Mouse (Mus musculus): ENCODE results near the gene Nek5. TPM values are rescaled to one million over a fixed set of nuclear protein-coding genes. Genes with fewer than 3 reads are reported as not detected.

Nek5 gene
- polyA plus RNA-seq, 1 experiment from 2014 or later: not detected

GRCm38 (mm10) chr8:22149643-22150344 is 24.9 kb upstream of the Nek5 start:
- H3K4me2 ChIP-seq (ENCODE audit: low read depth, low read length): no peak overlapping the region
- no peak for ATAC-seq (replicated peaks; ENCODE audit: insufficient number of reproducible peaks, low FRiP score, low TSS enrichment, low read depth)
- no peak for DNase-seq (ENCODE audit: low spot score)

GRCm38 (mm10) chr8:22148367-22148740 is 23.5 kb upstream of the Nek5 start:
- WGBS: 96% methylated on average over 7 of the region's 7 CpGs
- Histone ChIP-seq H3K36me3 (replicated peaks; ENCODE audit: control insufficient read depth, insufficient read depth, low read depth, low read length) (0 out of 2 replicates have a peak, but pooled peaks cover 2% of the 10 kb centered on the region), H3K9me3 (replicated peaks; ENCODE audit: control insufficient read depth, low read length) (no peaks in the 10 kb centered on the region), H3K4me2 (ENCODE audit: low read depth, low read length) (no peak overlapping the region), H3K9ac (replicated peaks; ENCODE audit: low read length) (no peak overlapping the region), H3K27ac (replicated peaks; ENCODE audit: low read depth, low read length) (no peak overlapping the region), H3K27me3 (ENCODE audit: control insufficient read depth, insufficient read depth, low read length) (no peaks in the 10 kb centered on the region), H3K4me1 (ENCODE audit: control insufficient read depth, insufficient read depth, low read length) (no peaks in the 10 kb centered on the region), H3K4me3 (ENCODE audit: low read depth, low read length) (no peak overlapping the region)
- ATAC-seq (replicated peaks; ENCODE audit: insufficient number of reproducible peaks, low FRiP score, low TSS enrichment, low read depth): no peak
- no peak for DNase-seq (ENCODE audit: low spot score)

More at GRCm38 (mm10) chr8:22149643-22150344, 24.9 kb upstream of the Nek5 start:
- H3K36me3 ChIP-seq (replicated peaks; ENCODE audit: control insufficient read depth, insufficient read depth, low read depth, low read length): 0 out of 2 replicates have a peak, but pooled peaks cover 2% of the 10 kb centered on the region
- no peak overlapping the region for H3K4me3 ChIP-seq (ENCODE audit: low read depth, low read length)
- no peaks in the 10 kb centered on the region for H3K9me3 ChIP-seq (replicated peaks; ENCODE audit: control insufficient read depth, low read length)
- no peak overlapping the region for H3K9ac ChIP-seq (replicated peaks; ENCODE audit: low read length)
- H3K27me3 ChIP-seq (ENCODE audit: control insufficient read depth, insufficient read depth, low read length): no peaks in the 10 kb centered on the region
- 94% methylated on average over 11 of the region's 11 CpGs for WGBS
- H3K4me1 ChIP-seq (ENCODE audit: control insufficient read depth, insufficient read depth, low read length): no peaks in the 10 kb centered on the region
- H3K27ac ChIP-seq (replicated peaks; ENCODE audit: low read depth, low read length): no peak overlapping the region

GRCm38 (mm10) chr8:22147706-22148366 is 23.0 kb upstream of the Nek5 start:
- no peaks in the 10 kb centered on the region for H3K4me1 ChIP-seq (ENCODE audit: control insufficient read depth, insufficient read depth, low read length)
- 0 out of 2 replicates have a peak, but pooled peaks cover 2% of the 10 kb centered on the region for H3K36me3 ChIP-seq (replicated peaks; ENCODE audit: control insufficient read depth, insufficient read depth, low read depth, low read length)
- H3K9me3 ChIP-seq (replicated peaks; ENCODE audit: control insufficient read depth, low read length): no peaks in the 10 kb centered on the region
- WGBS: 69% methylated on average over 9 of the region's 9 CpGs
- H3K27me3 ChIP-seq (ENCODE audit: control insufficient read depth, insufficient read depth, low read length): no peaks in the 10 kb centered on the region
- no peak overlapping the region for H3K4me2 ChIP-seq (ENCODE audit: low read depth, low read length)
- H3K9ac ChIP-seq (replicated peaks; ENCODE audit: low read length): no peak overlapping the region
- DNase-seq (ENCODE audit: low spot score) (no peak), ATAC-seq (replicated peaks; ENCODE audit: insufficient number of reproducible peaks, low FRiP score, low TSS enrichment, low read depth) (no peak)
- no peak overlapping the region for H3K27ac ChIP-seq (replicated peaks; ENCODE audit: low read depth, low read length)
- H3K4me3 ChIP-seq (ENCODE audit: low read depth, low read length): no peak overlapping the region

GRCm38 (mm10) chr8:22145831-22146230 is 21.0 kb upstream of the Nek5 start:
- Histone ChIP-seq H3K9ac (replicated peaks; ENCODE audit: low read length) (no peak overlapping the region), H3K4me2 (ENCODE audit: low read depth, low read length) (no peak overlapping the region), H3K4me1 (ENCODE audit: control insufficient read depth, insufficient read depth, low read length) (no peaks in the 10 kb centered on the region), H3K27me3 (ENCODE audit: control insufficient read depth, insufficient read depth, low read length) (no peaks in the 10 kb centered on the region), H3K4me3 (ENCODE audit: low read depth, low read length) (no peak overlapping the region), H3K9me3 (replicated peaks; ENCODE audit: control insufficient read depth, low read length) (no peaks in the 10 kb centered on the region), H3K27ac (replicated peaks; ENCODE audit: low read depth, low read length) (no peak overlapping the region), H3K36me3 (replicated peaks; ENCODE audit: control insufficient read depth, insufficient read depth, low read depth, low read length) (0 out of 2 replicates have a peak, but pooled peaks cover 2% of the 10 kb centered on the region)
- 84% methylated on average over 6 of the region's 6 CpGs for WGBS
- DNase-seq (ENCODE audit: low spot score) (no peak), ATAC-seq (replicated peaks; ENCODE audit: insufficient number of reproducible peaks, low FRiP score, low TSS enrichment, low read depth) (no peak)

GRCm38 (mm10) chr8:22143764-22144491 is 19.1 kb upstream of the Nek5 start:
- H3K27ac ChIP-seq (replicated peaks; ENCODE audit: low read depth, low read length): no peak overlapping the region
- no peak overlapping the region for H3K4me3 ChIP-seq (ENCODE audit: low read depth, low read length)
- H3K9ac ChIP-seq (replicated peaks; ENCODE audit: low read length): no peak overlapping the region
- no peak overlapping the region for H3K4me2 ChIP-seq (ENCODE audit: low read depth, low read length)
- no peaks in the 10 kb centered on the region for H3K27me3 ChIP-seq (ENCODE audit: control insufficient read depth, insufficient read depth, low read length)
- DNase-seq (ENCODE audit: low spot score): no peak
- H3K4me1 ChIP-seq (ENCODE audit: control insufficient read depth, insufficient read depth, low read length): no peaks in the 10 kb centered on the region
- H3K36me3 ChIP-seq (replicated peaks; ENCODE audit: control insufficient read depth, insufficient read depth, low read depth, low read length): no peaks in the 10 kb centered on the region
- WGBS: 61% methylated on average over 1 of the region's 1 CpGs
- no peaks in the 10 kb centered on the region for H3K9me3 ChIP-seq (replicated peaks; ENCODE audit: control insufficient read depth, low read length)
- no peak for ATAC-seq (replicated peaks; ENCODE audit: insufficient number of reproducible peaks, low FRiP score, low TSS enrichment, low read depth)

GRCm38 (mm10) chr8:22142592-22142991 is 17.7 kb upstream of the Nek5 start:
- H3K27me3 ChIP-seq (ENCODE audit: control insufficient read depth, insufficient read depth, low read length): no peaks in the 10 kb centered on the region
- WGBS: 77% methylated on average over 4 of the region's 4 CpGs
- no peak overlapping the region for H3K4me2 ChIP-seq (ENCODE audit: low read depth, low read length)
- no peaks in the 10 kb centered on the region for H3K4me1 ChIP-seq (ENCODE audit: control insufficient read depth, insufficient read depth, low read length)
- H3K36me3 ChIP-seq (replicated peaks; ENCODE audit: control insufficient read depth, insufficient read depth, low read depth, low read length): no peaks in the 10 kb centered on the region
- ATAC-seq (replicated peaks; ENCODE audit: insufficient number of reproducible peaks, low FRiP score, low TSS enrichment, low read depth) (no peak), DNase-seq (ENCODE audit: low spot score) (no peak)
- H3K27ac ChIP-seq (replicated peaks; ENCODE audit: low read depth, low read length): no peak overlapping the region
- no peaks in the 10 kb centered on the region for H3K9me3 ChIP-seq (replicated peaks; ENCODE audit: control insufficient read depth, low read length)
- no peak overlapping the region for H3K9ac ChIP-seq (replicated peaks; ENCODE audit: low read length)
- H3K4me3 ChIP-seq (ENCODE audit: low read depth, low read length): no peak overlapping the region

- H3K9me3 ChIP-seq (replicated peaks; ENCODE audit: control insufficient read depth, low read length): no peaks in the 10 kb centered on the region
- H3K36me3 ChIP-seq (replicated peaks; ENCODE audit: control insufficient read depth, insufficient read depth, low read depth, low read length): no peaks in the 10 kb centered on the region
- ATAC-seq (replicated peaks; ENCODE audit: insufficient number of reproducible peaks, low FRiP score, low TSS enrichment, low read depth) (no peak), DNase-seq (ENCODE audit: low spot score) (no peak)
- no peak overlapping the region for H3K9ac ChIP-seq (replicated peaks; ENCODE audit: low read length)
- no peak overlapping the region for H3K4me2 ChIP-seq (ENCODE audit: low read depth, low read length)
- H3K4me1 ChIP-seq (ENCODE audit: control insufficient read depth, insufficient read depth, low read length): no peaks in the 10 kb centered on the region
- H3K27ac ChIP-seq (replicated peaks; ENCODE audit: low read depth, low read length): no peak overlapping the region
- H3K4me3 ChIP-seq (ENCODE audit: low read depth, low read length): no peak overlapping the region
- no peaks in the 10 kb centered on the region for H3K27me3 ChIP-seq (ENCODE audit: control insufficient read depth, insufficient read depth, low read length)
- WGBS: 82% methylated on average over 4 of the region's 4 CpGs
Measured at GRCm38 (mm10) chr8:22141836-22142385, 17.1 kb upstream of the Nek5 start.
